Mouse (Mus musculus): Measurements from ENCODE around the gene Gm20696.

Gm20696 gene

GRCm38 (mm10) chr6:99620471-99620870 lies 46.1 kb downstream of the Gm20696 start:
- DNase-seq, result no peak

GRCm38 (mm10) chr6:99619964-99620363 lies 46.6 kb downstream of the Gm20696 start:
- no peak for DNase-seq

GRCm38 (mm10) chr6:99619466-99619865 lies 47.1 kb downstream of the Gm20696 start:
- DNase-seq, result no peak

- DNase-seq, result no peak
Observed at GRCm38 (mm10) chr6:99617867-99618266, 48.7 kb downstream of the Gm20696 start.

GRCm38 (mm10) chr6:99617415-99617814 lies 49.2 kb downstream of the Gm20696 start:
- no peak for DNase-seq

GRCm38 (mm10) chr6:99615272-99615751 lies 51.3 kb downstream of the Gm20696 start:
- DNase-seq, result peak; percentile 49

GRCm38 (mm10) chr6:99614566-99615271 lies 51.9 kb downstream of the Gm20696 start:
- no peak for DNase-seq

- DNase-seq, result peak; percentile 20
Observed at GRCm38 (mm10) chr6:99611866-99612265, 54.7 kb downstream of the Gm20696 start.

GRCm38 (mm10) chr6:99610454-99611427 lies 55.9 kb downstream of the Gm20696 start:
- peak; percentile 80 for DNase-seq

GRCm38 (mm10) chr6:99606079-99606478 lies 60.5 kb downstream of the Gm20696 start:
- no peak for DNase-seq

- peak; percentile 51 for DNase-seq
Observed at GRCm38 (mm10) chr6:99604758-99605157, 61.8 kb downstream of the Gm20696 start.

- DNase-seq, result no peak
Observed at GRCm38 (mm10) chr6:99602434-99602833, 64.2 kb downstream of the Gm20696 start.

GRCm38 (mm10) chr6:99600886-99601285 lies 65.7 kb downstream of the Gm20696 start:
- peak; percentile 35 for DNase-seq

GRCm38 (mm10) chr6:99600168-99600793 lies 66.3 kb downstream of the Gm20696 start:
- peak; percentile 68 for DNase-seq

- no peak for DNase-seq
Observed at GRCm38 (mm10) chr6:99599651-99600050, 66.9 kb downstream of the Gm20696 start.

- DNase-seq, result peak; percentile 14
Observed at GRCm38 (mm10) chr6:99599229-99599628, 67.4 kb downstream of the Gm20696 start.

- DNase-seq, result no peak
Observed at GRCm38 (mm10) chr6:99577040-99577439, 89.6 kb downstream of the Gm20696 start.

GRCm38 (mm10) chr6:99575633-99576032 lies 91.0 kb downstream of the Gm20696 start:
- DNase-seq, result no peak

- DNase-seq, result no peak
Observed at GRCm38 (mm10) chr6:99573343-99573742, 93.3 kb downstream of the Gm20696 start.

- DNase-seq, result no peak
Observed at GRCm38 (mm10) chr6:99572071-99572470, 94.5 kb downstream of the Gm20696 start.

- DNase-seq, result peak; percentile 50
Observed at GRCm38 (mm10) chr6:99566921-99567320, 99.7 kb downstream of the Gm20696 start.

GRCm38 (mm10) chr6:99564766-99565165 lies 101.8 kb downstream of the Gm20696 start:
- DNase-seq, result no peak

- DNase-seq, result no peak
Observed at GRCm38 (mm10) chr6:99556950-99557349, 109.6 kb downstream of the Gm20696 start.
